Mouse (Mus musculus): ENCODE measurements at regions not wholly inside any gene's neighbourhood (a gene's known extent, or its start where the extent isn't known, plus 50 kb on each side); places are given as distances from the start of the nearest gene placed in this dataset.

DNA sequence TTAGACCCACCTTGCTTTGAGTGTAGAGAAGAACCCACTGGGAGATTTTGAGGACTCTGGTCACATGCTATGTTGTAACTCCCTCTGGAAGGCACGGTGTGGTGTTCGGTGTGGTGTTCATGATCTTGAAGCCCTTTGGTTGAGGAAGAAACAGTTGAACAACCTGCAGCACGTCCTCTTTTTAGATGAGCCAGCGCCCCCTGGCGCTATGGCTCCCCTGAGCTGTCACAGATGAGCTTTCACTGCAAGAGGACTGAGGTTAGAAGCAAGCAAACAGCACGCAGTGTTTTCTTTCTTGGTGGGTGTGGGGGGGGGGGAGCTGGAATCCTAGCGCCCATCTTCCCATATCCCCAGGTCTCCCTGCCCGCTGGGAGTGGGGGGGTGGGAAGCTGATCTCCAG lies 177.9 kb downstream of the Thbs2 start:
- Histone ChIP-seq H3K4me3 (ENCODE audit: low read depth, low read length) (no peak overlapping the region), H3K36me3 (replicated peaks) (no peaks in the 10 kb centered on the region), H3K27me3 (ENCODE audit: insufficient read depth, low read length) (no peaks in the 10 kb centered on the region), H3K9me3 (replicated peaks) (no peaks in the 10 kb centered on the region), H3K4me1 (ENCODE audit: insufficient read depth, low read depth, low read length) (no peaks in the 10 kb centered on the region)
- no peak for TF ChIP-seq CTCF (IDR thresholded peaks at IDR 0.05; ENCODE audit: low read depth, low read length)
- DNase-seq (ENCODE audit: low spot score) (no peak), ATAC-seq (ENCODE audit: extremely low read depth, insufficient number of reproducible peaks, low FRiP score, poor library complexity, severe bottlenecking) (no peak)

DNA sequence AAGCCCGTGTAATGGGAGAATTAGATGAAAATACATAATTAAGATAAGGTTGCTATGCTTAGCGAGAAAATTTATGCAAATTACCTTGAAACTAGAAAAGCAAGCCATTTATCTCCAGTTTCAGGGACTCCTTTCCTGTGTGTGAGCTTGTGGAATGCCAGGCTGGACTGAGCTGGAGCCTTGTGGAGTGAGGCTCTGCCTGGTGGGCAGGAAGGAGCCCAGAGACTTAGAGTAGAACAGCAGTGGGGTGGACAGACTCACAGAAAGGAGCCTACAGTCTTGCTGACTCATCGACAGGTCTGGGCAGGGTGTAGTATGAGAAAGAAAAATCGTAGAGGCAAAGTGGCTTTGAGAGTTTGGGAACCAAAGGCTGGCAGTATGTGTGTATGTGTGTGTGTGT lies 180.6 kb downstream of the Thbs2 start:
- H3K36me3 ChIP-seq (replicated peaks) = no peaks in the 10 kb centered on the region
- TF ChIP-seq GATA1 (IDR thresholded peaks at IDR 0.05; ENCODE audit: borderline replicate concordance, low read length) (no peak), GATA2 (IDR thresholded peaks at IDR 0.05; ENCODE audit: borderline replicate concordance, low read depth, low read length) (no peak), CTCF (IDR thresholded peaks at IDR 0.05; ENCODE audit: low read depth, low read length) (no peak), TAL1 (conservative IDR thresholded peaks at IDR 0.05; ENCODE audit: low read depth, low read length) (no peak), POLR2AphosphoS5 (IDR thresholded peaks at IDR 0.05; ENCODE audit: insufficient replicate concordance, low read depth, low read length) (no peak)
- no peak for ATAC-seq (ENCODE audit: extremely low read depth, insufficient number of reproducible peaks, low FRiP score, poor library complexity, severe bottlenecking)

DNA sequence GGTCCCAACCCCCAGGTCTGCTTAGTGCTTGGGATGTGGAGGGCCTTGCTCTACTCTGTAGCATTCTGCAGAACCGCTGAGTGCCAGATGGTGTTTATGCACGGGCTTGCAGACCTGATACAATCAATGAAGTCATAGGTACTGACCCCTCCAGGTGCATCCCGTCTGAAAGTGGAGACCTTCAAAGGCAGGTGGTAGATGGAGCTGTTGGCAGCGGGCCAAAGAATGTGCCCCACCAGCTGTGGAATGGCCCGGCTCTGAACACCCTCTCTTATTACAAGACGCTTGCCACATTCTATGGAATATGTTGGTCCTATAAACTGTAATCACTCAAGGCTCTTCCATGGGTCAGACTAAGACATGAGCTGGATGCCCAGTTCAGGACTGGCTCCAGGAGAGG lies 183.5 kb downstream of the Thbs2 start:
- Histone ChIP-seq H3K36me3 (replicated peaks) (no peaks in the 10 kb centered on the region), H3K27me3 (ENCODE audit: insufficient read depth, low read length) (peaks cover 2% of the 10 kb centered on the region; the same call in 1 of the 2 replicates), H3K4me1 (ENCODE audit: insufficient read depth, low read depth, low read length) (no peaks in the 10 kb centered on the region), H3K9me3 (replicated peaks) (no peaks in the 10 kb centered on the region), H3K4me3 (ENCODE audit: low read depth, low read length) (no peak overlapping the region)
- TF ChIP-seq GATA1 (IDR thresholded peaks at IDR 0.05; ENCODE audit: borderline replicate concordance, low read length) = no peak
- DNase-seq (ENCODE audit: low spot score) (no peak), ATAC-seq (ENCODE audit: extremely low read depth, insufficient number of reproducible peaks, low FRiP score, poor library complexity, severe bottlenecking) (no peak)

More for the DNA sequence above, 180.6 kb downstream of the Thbs2 start:
- Histone ChIP-seq H3K4me3 (ENCODE audit: low read depth, low read length) (no peak overlapping the region), H3K27me3 (ENCODE audit: insufficient read depth, low read length) (0 out of 2 replicates have a peak, but pooled peaks cover 2% of the 10 kb centered on the region), H3K9me3 (replicated peaks) (no peaks in the 10 kb centered on the region), H3K4me1 (ENCODE audit: insufficient read depth, low read depth, low read length) (no peaks in the 10 kb centered on the region)
- DNase-seq (ENCODE audit: low spot score) = no peak

DNA sequence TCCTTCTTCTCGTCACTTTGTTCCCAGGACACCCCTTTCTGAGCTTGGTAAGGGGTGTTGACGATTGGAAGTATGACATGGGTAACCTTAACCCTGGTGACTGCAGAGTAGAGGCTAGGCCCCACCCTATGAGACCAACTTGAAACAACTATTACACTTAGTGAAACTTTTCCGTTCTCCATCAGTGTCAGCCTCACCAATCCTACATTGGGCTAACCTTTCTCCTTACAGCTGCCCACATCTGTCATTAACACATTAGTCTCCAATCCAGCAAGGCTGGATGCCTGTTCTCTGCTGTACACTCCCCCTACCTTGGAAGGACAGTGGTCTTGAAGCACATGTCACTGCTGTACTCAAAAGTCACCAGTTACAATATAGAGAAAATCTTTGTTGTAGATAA lies 186.9 kb downstream of the Thbs2 start:
- TF ChIP-seq GATA2 (IDR thresholded peaks at IDR 0.05; ENCODE audit: borderline replicate concordance, low read depth, low read length) (no peak), POLR2AphosphoS5 (IDR thresholded peaks at IDR 0.05; ENCODE audit: insufficient replicate concordance, low read depth, low read length) (no peak), CTCF (IDR thresholded peaks at IDR 0.05; ENCODE audit: low read depth, low read length) (no peak), TAL1 (conservative IDR thresholded peaks at IDR 0.05; ENCODE audit: low read depth, low read length) (no peak), GATA1 (IDR thresholded peaks at IDR 0.05; ENCODE audit: borderline replicate concordance, low read length) (no peak)
- H3K4me3 ChIP-seq (ENCODE audit: low read depth, low read length) = no peak overlapping the region
- H3K9me3 ChIP-seq (replicated peaks) = no peaks in the 10 kb centered on the region
- H3K27me3 ChIP-seq (ENCODE audit: insufficient read depth, low read length) = peaks cover 2% of the 10 kb centered on the region; the same call in 1 of the 2 replicates
- ATAC-seq (ENCODE audit: extremely low read depth, insufficient number of reproducible peaks, low FRiP score, poor library complexity, severe bottlenecking) = no peak
- H3K36me3 ChIP-seq (replicated peaks) = no peaks in the 10 kb centered on the region
- H3K4me1 ChIP-seq (ENCODE audit: insufficient read depth, low read depth, low read length) = no peaks in the 10 kb centered on the region
- no peak for DNase-seq (ENCODE audit: low spot score)

DNA sequence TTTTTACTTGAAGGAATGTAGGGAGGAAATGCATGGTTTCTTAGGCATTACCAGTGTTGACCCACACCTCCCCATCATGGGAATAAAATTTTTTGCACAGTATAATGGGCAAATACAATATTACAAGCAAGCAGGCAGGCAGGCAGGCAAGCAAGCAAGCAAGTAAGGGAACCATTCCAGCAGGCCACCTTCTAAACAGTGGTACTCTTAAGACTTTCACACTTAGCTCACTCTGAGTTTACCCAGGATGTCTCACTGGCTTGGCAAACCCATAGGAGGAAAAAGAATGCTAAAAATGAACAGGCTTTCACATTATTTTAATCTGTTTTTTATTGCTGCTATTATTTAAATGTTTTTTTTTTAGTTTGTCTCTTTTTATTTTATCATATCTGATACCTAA lies 187.9 kb downstream of the Thbs2 start:
- DNase-seq (ENCODE audit: low spot score) (no peak), ATAC-seq (ENCODE audit: extremely low read depth, insufficient number of reproducible peaks, low FRiP score, poor library complexity, severe bottlenecking) (no peak)
- Histone ChIP-seq H3K4me1 (ENCODE audit: insufficient read depth, low read depth, low read length) (no peaks in the 10 kb centered on the region), H3K27me3 (ENCODE audit: insufficient read depth, low read length) (peaks cover 2% of the 10 kb centered on the region; the same call in 1 of the 2 replicates), H3K4me3 (ENCODE audit: low read depth, low read length) (no peak overlapping the region), H3K9me3 (replicated peaks) (no peaks in the 10 kb centered on the region), H3K36me3 (replicated peaks) (no peaks in the 10 kb centered on the region)
- TF ChIP-seq GATA2 (IDR thresholded peaks at IDR 0.05; ENCODE audit: borderline replicate concordance, low read depth, low read length) (no peak), TAL1 (conservative IDR thresholded peaks at IDR 0.05; ENCODE audit: low read depth, low read length) (no peak), POLR2AphosphoS5 (IDR thresholded peaks at IDR 0.05; ENCODE audit: insufficient replicate concordance, low read depth, low read length) (no peak), GATA1 (IDR thresholded peaks at IDR 0.05; ENCODE audit: borderline replicate concordance, low read length) (no peak), CTCF (IDR thresholded peaks at IDR 0.05; ENCODE audit: low read depth, low read length) (no peak)

DNA sequence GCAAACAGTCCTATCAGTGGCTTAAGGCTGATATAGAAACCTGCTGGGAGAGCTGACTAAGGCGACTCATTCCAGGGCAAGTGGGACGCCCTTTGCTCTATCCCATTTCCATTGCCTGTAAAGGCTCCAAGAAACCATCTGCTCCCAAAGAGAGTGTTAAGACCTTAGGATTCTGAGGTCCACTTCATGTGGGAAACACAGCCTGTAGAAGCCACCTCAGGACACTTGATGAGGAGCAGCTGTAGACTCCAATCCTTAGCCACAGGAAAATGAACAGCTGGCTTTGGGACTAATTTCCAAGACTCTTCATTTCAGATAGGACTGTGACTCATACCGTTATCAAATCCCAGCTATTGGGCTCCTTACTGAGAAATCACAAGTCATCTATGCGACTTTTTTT lies 188.6 kb downstream of the Thbs2 start:
- peaks cover 2% of the 10 kb centered on the region; the same call in 1 of the 2 replicates for H3K27me3 ChIP-seq (ENCODE audit: insufficient read depth, low read length)
- TF ChIP-seq CTCF (IDR thresholded peaks at IDR 0.05; ENCODE audit: low read depth, low read length) (no peak), GATA1 (IDR thresholded peaks at IDR 0.05; ENCODE audit: borderline replicate concordance, low read length) (no peak), POLR2AphosphoS5 (IDR thresholded peaks at IDR 0.05; ENCODE audit: insufficient replicate concordance, low read depth, low read length) (no peak), TAL1 (conservative IDR thresholded peaks at IDR 0.05; ENCODE audit: low read depth, low read length) (no peak), GATA2 (IDR thresholded peaks at IDR 0.05; ENCODE audit: borderline replicate concordance, low read depth, low read length) (no peak)
- no peaks in the 10 kb centered on the region for H3K4me1 ChIP-seq (ENCODE audit: insufficient read depth, low read depth, low read length)
- H3K4me3 ChIP-seq (ENCODE audit: low read depth, low read length) = no peak overlapping the region
- H3K9me3 ChIP-seq (replicated peaks) = no peaks in the 10 kb centered on the region
- no peak for DNase-seq (ENCODE audit: low spot score)
- no peak for ATAC-seq (ENCODE audit: extremely low read depth, insufficient number of reproducible peaks, low FRiP score, poor library complexity, severe bottlenecking)
- no peaks in the 10 kb centered on the region for H3K36me3 ChIP-seq (replicated peaks)

DNA sequence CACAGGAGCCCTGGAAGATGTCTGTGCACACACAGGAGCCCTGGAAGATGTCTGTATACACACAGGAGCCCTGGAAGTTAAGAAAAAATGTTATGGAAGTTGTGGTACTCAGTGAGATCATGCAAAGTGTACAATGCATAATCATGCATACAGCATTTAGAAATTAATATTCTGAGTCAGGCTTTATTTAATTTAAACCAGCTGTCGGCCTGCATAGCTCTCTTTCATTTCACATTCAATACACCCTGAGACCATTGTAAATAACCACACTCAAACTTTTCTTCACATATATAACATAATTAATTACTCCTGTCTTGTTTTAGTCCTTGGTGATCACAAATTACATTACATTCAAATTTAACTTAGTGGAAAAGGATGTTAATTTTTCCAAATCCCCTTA lies 190.4 kb downstream of the Thbs2 start:
- Histone ChIP-seq H3K36me3 (replicated peaks) (no peaks in the 10 kb centered on the region), H3K27me3 (ENCODE audit: insufficient read depth, low read length) (no peaks in the 10 kb centered on the region; the same call in 1 of the 2 replicates), H3K4me1 (ENCODE audit: insufficient read depth, low read depth, low read length) (no peaks in the 10 kb centered on the region), H3K4me3 (ENCODE audit: low read depth, low read length) (no peak overlapping the region), H3K9me3 (replicated peaks) (no peaks in the 10 kb centered on the region)
- no peak for DNase-seq (ENCODE audit: low spot score)
- no peak for TF ChIP-seq GATA2 (IDR thresholded peaks at IDR 0.05; ENCODE audit: borderline replicate concordance, low read depth, low read length)
- no peak for TF ChIP-seq CTCF (IDR thresholded peaks at IDR 0.05; ENCODE audit: low read depth, low read length)
- TF ChIP-seq GATA1 (IDR thresholded peaks at IDR 0.05; ENCODE audit: borderline replicate concordance, low read length) = no peak
- no peak for TF ChIP-seq TAL1 (conservative IDR thresholded peaks at IDR 0.05; ENCODE audit: low read depth, low read length)
- no peak for TF ChIP-seq POLR2AphosphoS5 (IDR thresholded peaks at IDR 0.05; ENCODE audit: insufficient replicate concordance, low read depth, low read length)
- no peak for ATAC-seq (ENCODE audit: extremely low read depth, insufficient number of reproducible peaks, low FRiP score, poor library complexity, severe bottlenecking)
